Mouse (Mus musculus): ENCODE measurements around the gene Dnmbp. TPM values are rescaled to one million over a fixed set of nuclear protein-coding genes. Genes with fewer than 3 reads are reported as not detected.

Gene Dnmbp
- polyA plus RNA-seq, 1 experiment from 2014 or later: 8.0 TPM

GRCm38 (mm10) chr19:43905136-43905535 is 34.9 kb downstream of the Dnmbp start:
- 23% methylated on average over 8 of the region's 8 CpGs for WGBS
- no peak overlapping the region for H3K4me3 ChIP-seq (replicated peaks)
- H3K36me3 ChIP-seq: peaks cover 35% of the 10 kb centered on the region
- no peaks in the 10 kb centered on the region for H3K27me3 ChIP-seq (replicated peaks)
- H3K4me1 ChIP-seq: no peaks in the 10 kb centered on the region
- H3K9ac ChIP-seq (replicated peaks): no peak overlapping the region
- H3K27ac ChIP-seq (replicated peaks): no peak overlapping the region
- H3K4me2 ChIP-seq: no peak overlapping the region
- no peaks in the 10 kb centered on the region for H3K9me3 ChIP-seq (replicated peaks)
- ATAC-seq (ENCODE audit: low FRiP score): no peak

DNA sequence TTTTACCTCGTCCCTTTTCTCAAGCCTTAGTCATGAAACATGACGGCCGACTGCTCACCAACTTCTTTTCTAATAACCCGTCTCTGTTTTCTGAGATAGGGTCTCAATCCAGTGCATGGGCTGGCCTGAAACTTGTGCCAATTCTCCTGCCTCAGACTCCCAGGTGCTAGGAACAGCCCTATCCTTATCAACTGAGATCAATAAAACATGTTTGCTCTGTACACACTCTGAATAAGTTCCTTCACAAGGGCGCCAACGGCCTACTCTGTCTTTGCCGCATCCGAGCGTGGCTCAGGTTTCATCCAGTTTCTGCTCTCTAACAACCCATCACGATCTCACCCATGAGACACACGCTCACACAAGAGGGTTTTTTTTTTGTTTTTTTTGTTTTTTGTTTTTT is 35.7 kb downstream of the Dnmbp start:
- H3K4me1 ChIP-seq: no peaks in the 10 kb centered on the region
- no peaks in the 10 kb centered on the region for H3K27me3 ChIP-seq (replicated peaks)
- no peak overlapping the region for H3K4me3 ChIP-seq (replicated peaks)
- H3K9ac ChIP-seq (replicated peaks): no peak overlapping the region
- H3K9me3 ChIP-seq (replicated peaks): no peaks in the 10 kb centered on the region
- ATAC-seq (ENCODE audit: low FRiP score): no peak
- no peak overlapping the region for H3K4me2 ChIP-seq
- H3K27ac ChIP-seq (replicated peaks): no peak overlapping the region
- H3K36me3 ChIP-seq: peaks cover 33% of the 10 kb centered on the region
- 86% methylated on average over 11 of the region's 11 CpGs for WGBS

DNA sequence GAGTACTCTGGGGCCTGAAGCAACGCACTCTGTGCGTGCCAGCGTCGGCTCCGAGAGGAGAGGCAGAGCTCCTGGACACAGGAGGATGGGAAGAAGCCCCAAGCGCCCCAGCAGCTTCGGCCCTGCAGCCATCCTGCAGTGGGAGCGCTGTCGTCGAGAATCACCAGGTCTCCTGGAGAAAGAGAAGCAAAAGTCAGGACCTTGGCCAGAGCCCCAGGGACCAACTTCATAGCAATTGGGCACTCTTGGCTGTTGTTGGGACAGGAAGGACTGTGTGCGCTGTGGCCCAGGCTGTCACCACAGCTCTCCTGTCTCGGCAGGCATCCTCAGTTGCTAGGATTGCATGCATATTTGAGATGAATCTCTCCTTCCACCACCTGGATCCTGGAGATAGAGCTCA is 37.1 kb downstream of the Dnmbp start:
- H3K27ac ChIP-seq (replicated peaks): no peak overlapping the region
- no peaks in the 10 kb centered on the region for H3K4me1 ChIP-seq
- no peaks in the 10 kb centered on the region for H3K27me3 ChIP-seq (replicated peaks)
- H3K4me2 ChIP-seq: no peak overlapping the region
- H3K9ac ChIP-seq (replicated peaks): no peak overlapping the region
- ATAC-seq (ENCODE audit: low FRiP score): no peak
- no peak overlapping the region for H3K4me3 ChIP-seq (replicated peaks)
- H3K9me3 ChIP-seq (replicated peaks): no peaks in the 10 kb centered on the region
- WGBS: 61% methylated on average over 12 of the region's 12 CpGs
- H3K36me3 ChIP-seq: peaks cover 26% of the 10 kb centered on the region

GRCm38 (mm10) chr19:43900690-43901089 is 39.3 kb downstream of the Dnmbp start:
- H3K9ac ChIP-seq (replicated peaks): no peak overlapping the region
- H3K4me2 ChIP-seq: no peak overlapping the region
- no peak for ATAC-seq (ENCODE audit: low FRiP score)
- WGBS: 83% methylated on average over 9 of the region's 9 CpGs
- peaks cover 26% of the 10 kb centered on the region for H3K36me3 ChIP-seq
- H3K27ac ChIP-seq (replicated peaks): no peak overlapping the region
- H3K4me3 ChIP-seq (replicated peaks): no peak overlapping the region
- no peaks in the 10 kb centered on the region for H3K27me3 ChIP-seq (replicated peaks)
- H3K4me1 ChIP-seq: no peaks in the 10 kb centered on the region
- no peaks in the 10 kb centered on the region for H3K9me3 ChIP-seq (replicated peaks)

- no peak overlapping the region for H3K9ac ChIP-seq (replicated peaks)
- 59% methylated on average over 10 of the region's 10 CpGs for WGBS
Observed at GRCm38 (mm10) chr19:43898547-43898946, 41.4 kb downstream of the Dnmbp start.

GRCm38 (mm10) chr19:43896441-43896840 is 43.5 kb downstream of the Dnmbp start:
- Histone ChIP-seq H3K4me2 (no peak overlapping the region), H3K9ac (replicated peaks) (no peak overlapping the region), H3K36me3 (peaks cover 11% of the 10 kb centered on the region), H3K4me3 (replicated peaks) (no peak overlapping the region), H3K27ac (replicated peaks) (no peak overlapping the region), H3K27me3 (replicated peaks) (no peaks in the 10 kb centered on the region), H3K4me1 (no peaks in the 10 kb centered on the region), H3K9me3 (replicated peaks) (no peaks in the 10 kb centered on the region)
- ATAC-seq (ENCODE audit: low FRiP score): no peak
- WGBS: 93% methylated on average over 14 of the region's 14 CpGs

More at GRCm38 (mm10) chr19:43898547-43898946, 41.4 kb downstream of the Dnmbp start:
- Histone ChIP-seq H3K36me3 (peaks cover 26% of the 10 kb centered on the region), H3K4me1 (no peaks in the 10 kb centered on the region), H3K4me2 (no peak overlapping the region), H3K27me3 (replicated peaks) (no peaks in the 10 kb centered on the region), H3K27ac (replicated peaks) (no peak overlapping the region), H3K9me3 (replicated peaks) (no peaks in the 10 kb centered on the region), H3K4me3 (replicated peaks) (no peak overlapping the region)
- no peak for ATAC-seq (ENCODE audit: low FRiP score)

DNA sequence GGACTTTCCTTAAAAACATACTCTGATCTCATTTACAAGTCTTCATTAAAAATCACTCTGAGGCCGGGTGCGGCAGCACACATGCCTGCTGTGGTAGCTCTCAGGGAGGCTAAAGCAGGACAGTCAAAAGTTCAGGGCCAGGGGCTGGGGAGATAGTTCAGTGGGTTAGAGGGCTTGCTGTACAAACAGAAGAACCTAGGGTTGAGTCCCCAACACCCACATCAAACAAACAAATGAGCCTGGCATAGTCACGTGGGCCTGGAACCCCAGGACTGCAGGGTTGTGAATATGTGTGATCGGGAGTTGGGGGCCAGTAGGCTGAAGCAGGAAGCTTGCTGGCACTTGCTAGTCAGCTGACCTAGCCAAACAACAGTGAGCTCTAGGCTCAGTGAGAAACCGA is 44.0 kb downstream of the Dnmbp start:
- H3K27me3 ChIP-seq (replicated peaks): no peaks in the 10 kb centered on the region
- no peaks in the 10 kb centered on the region for H3K4me1 ChIP-seq
- H3K27ac ChIP-seq (replicated peaks): no peak overlapping the region
- no peak overlapping the region for H3K9ac ChIP-seq (replicated peaks)
- H3K9me3 ChIP-seq (replicated peaks): no peaks in the 10 kb centered on the region
- H3K4me2 ChIP-seq: no peak overlapping the region
- 92% methylated on average over 5 of the region's 5 CpGs for WGBS
- H3K36me3 ChIP-seq: peaks cover 6% of the 10 kb centered on the region
- ATAC-seq (ENCODE audit: low FRiP score): no peak
- no peak overlapping the region for H3K4me3 ChIP-seq (replicated peaks)

DNA sequence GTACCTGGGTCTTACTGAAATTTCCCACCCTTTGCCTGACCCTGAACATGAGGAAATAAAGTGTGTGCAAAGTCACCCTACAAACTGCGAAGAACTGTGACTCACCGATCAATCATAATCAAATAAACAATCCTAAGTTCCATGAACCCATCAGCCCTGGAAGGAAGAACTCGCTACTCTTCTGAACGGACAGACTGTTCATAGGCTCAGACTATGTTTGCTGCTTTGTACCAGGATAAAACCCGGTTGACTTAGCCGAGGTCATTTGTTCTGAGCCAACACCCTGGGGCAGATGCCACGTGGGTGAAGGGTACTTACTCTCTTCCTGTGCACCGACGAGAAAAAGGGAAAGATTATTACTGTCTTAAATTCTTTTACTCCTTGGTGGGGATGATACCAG is 45.2 kb downstream of the Dnmbp start:
- no peaks in the 10 kb centered on the region for H3K4me1 ChIP-seq
- H3K27me3 ChIP-seq (replicated peaks): no peaks in the 10 kb centered on the region
- whole genome bisulfite sequencing: 66% methylated on average over 9 of the region's 9 CpGs
- no peak overlapping the region for H3K4me2 ChIP-seq
- no peaks in the 10 kb centered on the region for H3K9me3 ChIP-seq (replicated peaks)
- H3K36me3 ChIP-seq: 0 out of 2 replicates have a peak, but pooled peaks cover under 1% of the 10 kb centered on the region
- H3K27ac ChIP-seq (replicated peaks): no peak overlapping the region
- H3K4me3 ChIP-seq (replicated peaks): no peak overlapping the region
- ATAC-seq (ENCODE audit: low FRiP score): no peak
- no peak overlapping the region for H3K9ac ChIP-seq (replicated peaks)

DNA sequence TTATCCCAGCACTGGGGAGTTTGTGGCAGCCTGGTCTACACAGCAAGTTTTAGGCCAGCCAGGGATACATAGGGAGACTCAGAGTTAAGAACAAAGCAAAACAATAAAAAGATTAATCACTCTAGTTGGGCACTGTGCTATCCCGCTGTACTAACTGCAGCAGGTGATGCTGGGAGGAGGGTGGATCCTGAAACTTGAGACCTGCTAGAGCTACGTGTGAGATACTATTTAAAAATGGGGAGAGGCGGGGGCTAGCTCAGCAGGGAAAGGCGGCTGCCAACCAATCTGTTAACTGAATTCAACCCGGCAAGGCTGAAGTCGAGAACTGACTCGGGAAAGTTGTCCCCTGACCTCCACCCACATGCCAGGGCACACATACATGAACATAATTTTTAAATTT is 45.9 kb downstream of the Dnmbp start:
- H3K9me3 ChIP-seq (replicated peaks): no peaks in the 10 kb centered on the region
- no peak for ATAC-seq (ENCODE audit: low FRiP score)
- H3K27ac ChIP-seq (replicated peaks): no peak overlapping the region
- 13% methylated on average over 7 of the region's 7 CpGs for WGBS
- H3K4me3 ChIP-seq (replicated peaks): no peak overlapping the region
- no peaks in the 10 kb centered on the region for H3K36me3 ChIP-seq
- no peaks in the 10 kb centered on the region for H3K27me3 ChIP-seq (replicated peaks)
- H3K4me1 ChIP-seq: no peaks in the 10 kb centered on the region
- no peak overlapping the region for H3K4me2 ChIP-seq
- H3K9ac ChIP-seq (replicated peaks): no peak overlapping the region

- no peak overlapping the region for H3K4me2 ChIP-seq
- ATAC-seq (ENCODE audit: low FRiP score): no peak
- no peak overlapping the region for H3K4me3 ChIP-seq (replicated peaks)
- H3K27me3 ChIP-seq (replicated peaks): no peaks in the 10 kb centered on the region
- no peaks in the 10 kb centered on the region for H3K9me3 ChIP-seq (replicated peaks)
- no peaks in the 10 kb centered on the region for H3K4me1 ChIP-seq
- 71% methylated on average over 5 of the region's 5 CpGs for WGBS
- no peak overlapping the region for H3K27ac ChIP-seq (replicated peaks)
- H3K9ac ChIP-seq (replicated peaks): no peak overlapping the region
- no peaks in the 10 kb centered on the region for H3K36me3 ChIP-seq
Observed at GRCm38 (mm10) chr19:43890487-43890886, 49.5 kb downstream of the Dnmbp start.

DNA sequence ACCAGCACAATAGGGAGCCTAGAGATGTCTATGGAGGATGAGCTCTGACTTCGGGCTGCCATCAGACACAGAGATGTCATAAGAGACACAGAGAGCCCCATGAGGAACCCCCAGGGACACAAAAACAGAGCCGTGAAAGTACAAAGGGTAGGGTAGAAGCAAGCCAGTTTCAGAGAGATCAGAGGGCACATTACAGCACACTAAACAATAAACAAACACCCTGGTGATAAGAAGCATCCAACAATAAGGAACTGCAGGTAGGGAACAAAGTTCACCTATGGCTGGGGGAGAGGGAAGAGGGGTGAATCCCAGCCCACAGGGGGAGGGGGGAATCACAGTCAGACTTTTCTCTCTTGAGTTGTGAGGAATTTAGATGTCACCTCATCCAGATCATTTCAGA is 52.3 kb downstream of the Dnmbp start:
- WGBS: 50% methylated on average over 2 of the region's 2 CpGs
- H3K36me3 ChIP-seq: no peaks in the 10 kb centered on the region
- H3K9me3 ChIP-seq (replicated peaks): no peaks in the 10 kb centered on the region
- no peak overlapping the region for H3K4me2 ChIP-seq
- H3K27ac ChIP-seq (replicated peaks): no peak overlapping the region
- peaks cover 8% of the 10 kb centered on the region for H3K4me1 ChIP-seq
- no peaks in the 10 kb centered on the region for H3K27me3 ChIP-seq (replicated peaks)
- no peak overlapping the region for H3K4me3 ChIP-seq (replicated peaks)
- H3K9ac ChIP-seq (replicated peaks): no peak overlapping the region
- ATAC-seq (ENCODE audit: low FRiP score): no peak

- Histone ChIP-seq H3K27me3 (replicated peaks) (no peaks in the 10 kb centered on the region), H3K27ac (replicated peaks) (no peak overlapping the region), H3K9ac (replicated peaks) (no peak overlapping the region), H3K4me3 (replicated peaks) (no peak overlapping the region), H3K9me3 (replicated peaks) (no peaks in the 10 kb centered on the region), H3K4me2 (no peak overlapping the region), H3K36me3 (no peaks in the 10 kb centered on the region), H3K4me1 (peaks cover 13% of the 10 kb centered on the region)
- no peak for ATAC-seq (ENCODE audit: low FRiP score)
- WGBS: 86% methylated on average over 5 of the region's 5 CpGs
Observed at GRCm38 (mm10) chr19:43887242-43887641, 52.7 kb downstream of the Dnmbp start.

Data from neural tube, embryonic 15.5 days (tissue).